Mouse (Mus musculus): ENCODE measurements around the gene Ghrh. TPM values are rescaled to one million over a fixed set of nuclear protein-coding genes. Genes with fewer than 3 reads are reported as not detected.
"Not testable (repeated sequence)": the region's sequence is repeated elsewhere in the genome, so short reads cannot be mapped to it uniquely, and the experiment has no call there.

The Ghrh gene
- polyA plus RNA-seq (2012; ENCODE audit: insufficient read depth, insufficient read length, missing spikeins) = not detected in 2 replicates

GRCm38 (mm10) chr2:157347361-157348159 is at the start of gene Ghrh:
Gene Ghrh, minus strand, starts transcription at chr2:157347506.
- TF ChIP-seq CTCF (IDR thresholded peaks at IDR 0.05; ENCODE audit: low read depth, low read length) (no peak), POLR2A (IDR thresholded peaks at IDR 0.05; ENCODE audit: borderline replicate concordance, low read depth, low read length) (no peak)
- no peak within 1 kb of the TSS for H3K27ac ChIP-seq (ENCODE audit: insufficient read depth, low read depth, low read length)
- no peaks in the 10 kb centered on the region for H3K4me1 ChIP-seq (ENCODE audit: control insufficient read depth, insufficient read depth, low read length)
- no peak within 1 kb of the TSS for H3K4me3 ChIP-seq (ENCODE audit: insufficient read depth, low read length)

GRCm38 (mm10) chr2:157395960-157396359 is 48.7 kb upstream of the Ghrh start:
- H3K4me1 ChIP-seq (ENCODE audit: control insufficient read depth, insufficient read depth, low read length) = peaks cover 14% of the 10 kb centered on the region
- no peak overlapping the region for H3K27ac ChIP-seq (ENCODE audit: insufficient read depth, low read depth, low read length)
- no peak overlapping the region for H3K4me3 ChIP-seq (ENCODE audit: insufficient read depth, low read length)
- TF ChIP-seq CTCF (IDR thresholded peaks at IDR 0.05; ENCODE audit: low read depth, low read length) (no peak), POLR2A (IDR thresholded peaks at IDR 0.05; ENCODE audit: borderline replicate concordance, low read depth, low read length) (no peak)

- Histone ChIP-seq H3K4me1 (ENCODE audit: control insufficient read depth, insufficient read depth, low read length) (peaks cover 14% of the 10 kb centered on the region), H3K27ac (ENCODE audit: insufficient read depth, low read depth, low read length) (no peak overlapping the region), H3K4me3 (ENCODE audit: insufficient read depth, low read length) (no peak overlapping the region)
- TF ChIP-seq POLR2A (IDR thresholded peaks at IDR 0.05; ENCODE audit: borderline replicate concordance, low read depth, low read length) (no peak), CTCF (IDR thresholded peaks at IDR 0.05; ENCODE audit: low read depth, low read length) (no peak)
Measured at GRCm38 (mm10) chr2:157395371-157395770, 48.1 kb upstream of the Ghrh start.

- Histone ChIP-seq H3K4me1 (ENCODE audit: control insufficient read depth, insufficient read depth, low read length) (peaks cover 14% of the 10 kb centered on the region), H3K4me3 (ENCODE audit: insufficient read depth, low read length) (no peak overlapping the region), H3K27ac (ENCODE audit: insufficient read depth, low read depth, low read length) (no peak overlapping the region)
- TF ChIP-seq CTCF (IDR thresholded peaks at IDR 0.05; ENCODE audit: low read depth, low read length) (no peak), POLR2A (IDR thresholded peaks at IDR 0.05; ENCODE audit: borderline replicate concordance, low read depth, low read length) (no peak)
Measured at GRCm38 (mm10) chr2:157394868-157395267, 47.6 kb upstream of the Ghrh start.

DNA sequence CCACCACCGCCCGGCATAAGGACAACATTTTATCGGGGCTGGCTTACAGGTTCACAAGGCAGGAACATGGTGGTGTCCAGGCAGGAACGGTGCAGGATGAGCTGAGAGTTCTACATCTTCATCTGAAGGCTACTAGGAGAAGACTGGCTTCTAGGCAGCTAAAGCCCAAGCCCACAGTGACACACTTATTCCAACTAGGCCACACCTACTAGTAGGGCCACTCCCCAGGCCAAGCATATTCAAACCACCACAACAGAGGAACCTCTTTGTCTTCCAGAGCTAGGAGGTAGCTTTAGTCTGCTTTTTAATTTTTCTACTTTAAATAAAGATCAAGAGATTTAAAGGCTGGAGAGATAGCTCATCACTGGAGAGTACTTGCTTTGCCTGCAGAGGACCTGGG is 46.2 kb upstream of the Ghrh start:
- Histone ChIP-seq H3K27ac (ENCODE audit: insufficient read depth, low read depth, low read length) (no peak overlapping the region), H3K4me3 (ENCODE audit: insufficient read depth, low read length) (no peak overlapping the region), H3K4me1 (ENCODE audit: control insufficient read depth, insufficient read depth, low read length) (peaks cover 9% of the 10 kb centered on the region)
- TF ChIP-seq CTCF (IDR thresholded peaks at IDR 0.05; ENCODE audit: low read depth, low read length) (no peak), POLR2A (IDR thresholded peaks at IDR 0.05; ENCODE audit: borderline replicate concordance, low read depth, low read length) (no peak)

DNA sequence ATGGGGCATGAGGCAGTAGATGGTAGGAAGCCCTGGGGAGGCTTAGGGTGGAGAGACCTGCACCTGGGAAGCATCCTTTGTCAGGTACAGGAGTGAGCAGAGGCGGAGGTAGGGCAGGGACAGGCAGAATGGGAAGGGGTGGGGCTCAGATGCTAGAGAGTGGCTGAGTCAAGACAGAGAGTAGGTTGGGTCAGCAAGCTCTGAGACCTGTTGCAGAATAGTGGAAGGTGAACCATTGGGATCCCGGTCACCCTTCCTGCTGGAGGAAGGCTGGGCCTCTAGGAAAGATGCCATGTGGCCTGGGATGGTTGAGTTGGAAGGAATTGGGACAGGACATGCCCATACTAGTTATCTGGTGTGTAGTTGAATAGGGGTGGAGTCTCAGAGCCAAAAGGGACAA is 45.0 kb upstream of the Ghrh start:
- TF ChIP-seq CTCF (IDR thresholded peaks at IDR 0.05; ENCODE audit: low read depth, low read length) (no peak), POLR2A (IDR thresholded peaks at IDR 0.05; ENCODE audit: borderline replicate concordance, low read depth, low read length) (no peak)
- Histone ChIP-seq H3K27ac (ENCODE audit: insufficient read depth, low read depth, low read length) (no peak overlapping the region), H3K4me1 (ENCODE audit: control insufficient read depth, insufficient read depth, low read length) (peaks cover 9% of the 10 kb centered on the region), H3K4me3 (ENCODE audit: insufficient read depth, low read length) (no peak overlapping the region)

GRCm38 (mm10) chr2:157389591-157389921 is 42.2 kb upstream of the Ghrh start:
- TF ChIP-seq CTCF (IDR thresholded peaks at IDR 0.05; ENCODE audit: low read depth, low read length) (no peak), POLR2A (IDR thresholded peaks at IDR 0.05; ENCODE audit: borderline replicate concordance, low read depth, low read length) (no peak)
- Histone ChIP-seq H3K4me3 (ENCODE audit: insufficient read depth, low read length) (no peak overlapping the region), H3K4me1 (ENCODE audit: control insufficient read depth, insufficient read depth, low read length) (no peaks in the 10 kb centered on the region), H3K27ac (ENCODE audit: insufficient read depth, low read depth, low read length) (no peak overlapping the region)

GRCm38 (mm10) chr2:157388901-157389590 is 41.7 kb upstream of the Ghrh start:
- not testable (repeated sequence) for H3K4me1 ChIP-seq (ENCODE audit: control insufficient read depth, insufficient read depth, low read length); H3K27ac ChIP-seq (ENCODE audit: insufficient read depth, low read depth, low read length)

GRCm38 (mm10) chr2:157384836-157385235 is 37.5 kb upstream of the Ghrh start:
- Histone ChIP-seq H3K4me3 (ENCODE audit: insufficient read depth, low read length) (no peak overlapping the region), H3K27ac (ENCODE audit: insufficient read depth, low read depth, low read length) (no peak overlapping the region), H3K4me1 (ENCODE audit: control insufficient read depth, insufficient read depth, low read length) (no peaks in the 10 kb centered on the region)
- TF ChIP-seq CTCF (IDR thresholded peaks at IDR 0.05; ENCODE audit: low read depth, low read length) (no peak), POLR2A (IDR thresholded peaks at IDR 0.05; ENCODE audit: borderline replicate concordance, low read depth, low read length) (no peak)

More at GRCm38 (mm10) chr2:157388901-157389590, 41.7 kb upstream of the Ghrh start:
- H3K4me3 ChIP-seq (ENCODE audit: insufficient read depth, low read length) = not testable (repeated sequence)

DNA sequence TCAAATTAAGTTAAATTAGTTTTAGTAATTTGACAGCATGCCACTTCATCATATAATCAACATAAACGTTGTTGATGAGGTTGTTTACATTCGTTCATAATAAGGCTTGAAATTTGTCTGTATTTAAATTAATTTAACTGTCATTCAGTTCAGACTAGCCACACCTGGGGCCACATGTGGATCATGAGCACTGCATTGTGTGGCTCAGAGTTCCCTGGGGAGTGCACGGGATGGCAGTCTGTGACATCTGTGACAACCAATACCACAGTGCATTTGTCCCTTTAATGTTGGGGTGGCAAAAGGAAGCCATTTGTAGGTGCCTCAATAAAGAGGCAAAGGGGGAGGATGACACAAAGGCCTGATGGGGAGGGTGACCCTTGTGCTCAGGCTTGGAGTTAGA is 29.7 kb upstream of the Ghrh start:
- Histone ChIP-seq H3K4me3 (ENCODE audit: insufficient read depth, low read length) (no peak overlapping the region), H3K4me1 (ENCODE audit: control insufficient read depth, insufficient read depth, low read length) (peaks cover 17% of the 10 kb centered on the region), H3K27ac (ENCODE audit: insufficient read depth, low read depth, low read length) (no peak overlapping the region)
- TF ChIP-seq POLR2A (IDR thresholded peaks at IDR 0.05; ENCODE audit: borderline replicate concordance, low read depth, low read length) (no peak), CTCF (IDR thresholded peaks at IDR 0.05; ENCODE audit: low read depth, low read length) (no peak)
